Mouse (Mus musculus) thymus, postnatal 36 days (tissue): Measurements from ENCODE around the gene Zbtb18.
"Not testable (repeated sequence)": the region's sequence is repeated elsewhere in the genome, so short reads cannot be mapped to it uniquely, and the experiment has no call there.

Experiments
- DNase-seq, 2 experiments: peaks; one replicate each; pipeline ENCODE4 v3.0.0; 2022; ENCODE audit warnings: mixed read lengths in 2 of 2

Zbtb18 gene

GRCm38 (mm10) chr1:177447541-177448111, 5.5 kb downstream of the Zbtb18 start:
- no peak for DNase-seq

GRCm38 (mm10) chr1:177448121-177448561, 6.0 kb downstream of the Zbtb18 start:
- no peak for DNase-seq

- DNase-seq: no peak
Measured at GRCm38 (mm10) chr1:177448921-177449320, 6.8 kb downstream of the Zbtb18 start.

GRCm38 (mm10) chr1:177449857-177450256, 7.7 kb downstream of the Zbtb18 start:
- DNase-seq: not testable (repeated sequence)

GRCm38 (mm10) chr1:177451041-177451440, 8.9 kb downstream of the Zbtb18 start:
- DNase-seq: no peak

GRCm38 (mm10) chr1:177451991-177452431, 9.9 kb downstream of the Zbtb18 start:
- DNase-seq: no peak

GRCm38 (mm10) chr1:177452987-177453386, 10.8 kb downstream of the Zbtb18 start:
- no peak for DNase-seq

GRCm38 (mm10) chr1:177453806-177454205, 11.7 kb downstream of the Zbtb18 start:
- no peak for DNase-seq

- no peak for DNase-seq
Measured at GRCm38 (mm10) chr1:177454492-177454891, 12.3 kb downstream of the Zbtb18 start.

GRCm38 (mm10) chr1:177455466-177455865, 13.3 kb downstream of the Zbtb18 start:
- DNase-seq: no peak

- no peak for DNase-seq
Measured at GRCm38 (mm10) chr1:177456208-177456607, 14.1 kb downstream of the Zbtb18 start.

- no peak for DNase-seq
Measured at GRCm38 (mm10) chr1:177456772-177457171, 14.6 kb downstream of the Zbtb18 start.

- no peak for DNase-seq
Measured at GRCm38 (mm10) chr1:177457981-177458380, 15.8 kb downstream of the Zbtb18 start.

- DNase-seq: no peak
Measured at GRCm38 (mm10) chr1:177458456-177459389, 16.6 kb downstream of the Zbtb18 start.

- DNase-seq: no peak
Measured at GRCm38 (mm10) chr1:177459536-177459935, 17.4 kb downstream of the Zbtb18 start.

GRCm38 (mm10) chr1:177467150-177467549, 25.0 kb downstream of the Zbtb18 start:
- peak; percentile 14 to 18 for DNase-seq

- DNase-seq: no peak
Measured at GRCm38 (mm10) chr1:177468436-177468835, 26.3 kb downstream of the Zbtb18 start.

- no peak for DNase-seq
Measured at GRCm38 (mm10) chr1:177470091-177470490, 27.9 kb downstream of the Zbtb18 start.

GRCm38 (mm10) chr1:177470951-177471350, 28.8 kb downstream of the Zbtb18 start:
- DNase-seq: no peak

- DNase-seq: no peak
Measured at GRCm38 (mm10) chr1:177475542-177476197, 33.5 kb downstream of the Zbtb18 start.

- no peak for DNase-seq
Measured at GRCm38 (mm10) chr1:177478578-177478977, 36.4 kb downstream of the Zbtb18 start.

- DNase-seq: no peak
Measured at GRCm38 (mm10) chr1:177479356-177480004, 37.3 kb downstream of the Zbtb18 start.

- DNase-seq: no peak
Measured at GRCm38 (mm10) chr1:177483612-177484011, 41.5 kb downstream of the Zbtb18 start.
